In genomic region chr7:30204380-30204779, GRCm38 (mm10) we compare ENCODE assay signal across 16 mouse cellular contexts. TPM values are rescaled to one million over a fixed set of nuclear protein-coding genes. Genes with fewer than 3 reads are reported as not detected.
DNase-seq lines count a peak whose midpoint lies in the region; ATAC-seq and TF ChIP-seq lines count a peak whose summit lies in the region.
"Had no signal": no experiment of that assay in that cellular context is flagged by ENCODE, and none has a peak within 500 bp of the region (broad histone marks: within the 10 kb centered on the region; RNA-seq: fewer than 3 reads in every experiment).

No protein-coding gene starts in this region.

- TF ChIP-seq POLR2A in spleen, adult 2 months (IDR thresholded peaks at IDR 0.05; ENCODE audit: low read depth, low read length), result no peak

- no peaks in the 10 kb centered on the region for H3K36me3 ChIP-seq in heart, embryonic 13.5 days
- no peaks in the 10 kb centered on the region for H3K36me3 ChIP-seq in spleen, adult 2 months (ENCODE audit: control insufficient read depth, insufficient read depth, low read length)
- H3K36me3 ChIP-seq in intestine, embryonic 16.5 days (ENCODE audit: control insufficient read depth, insufficient read depth, low read length), result no peaks in the 10 kb centered on the region
- H3K36me3 ChIP-seq: embryonic facial prominence, embryonic 13.5 days; forebrain, embryonic 15.5 days; limb, embryonic 13.5 days had no signal

- no peaks in the 10 kb centered on the region for H3K9me3 ChIP-seq in heart, embryonic 13.5 days
- H3K9me3 ChIP-seq in intestine, embryonic 16.5 days (ENCODE audit: control insufficient read depth, low read length), result no peaks in the 10 kb centered on the region
- H3K9me3 ChIP-seq: embryonic facial prominence, embryonic 13.5 days; forebrain, embryonic 15.5 days; limb, embryonic 13.5 days had no signal

- DNase-seq in heart, postnatal 14 days, result no peak
- no peak for DNase-seq in spleen, adult 2 months (ENCODE audit: low read depth in 1 of 2, low spot score in 2 of 2)
- no peak for DNase-seq in spleen, adult 12 weeks (ENCODE audit: low spot score)
- DNase-seq in testis, postnatal 14 days (ENCODE audit: low spot score), result peak; percentile 81
- DNase-seq in lung, postnatal 36 days, result no peak
- DNase-seq: cerebellum, adult 9-10 months had no signal

- no peak overlapping the region for H3K27ac ChIP-seq in heart, embryonic 13.5 days (replicated peaks)
- no peak overlapping the region for H3K27ac ChIP-seq in spleen, adult 2 months (ENCODE audit: insufficient read depth, low read length)
- 0 out of 2 replicates have a peak overlapping the region, but pooled peaks have one; percentile 20 for H3K27ac ChIP-seq in intestine, embryonic 16.5 days (ENCODE audit: low read length)
- H3K27ac ChIP-seq: embryonic facial prominence, embryonic 13.5 days; forebrain, embryonic 15.5 days; limb, embryonic 13.5 days; macrophage had no signal

- no peak for ATAC-seq in heart, embryonic 13.5 days (ENCODE audit: extremely low read depth, insufficient number of reproducible peaks, low FRiP score, low TSS enrichment)
- peak; percentile 85 for ATAC-seq in intestine, embryonic 16.5 days
- ATAC-seq: forebrain, embryonic 15.5 days had no signal

- no peaks in the 10 kb centered on the region for H3K27me3 ChIP-seq in heart, embryonic 13.5 days (replicated peaks)
- H3K27me3 ChIP-seq in spleen, adult 2 months (ENCODE audit: control insufficient read depth, insufficient read depth, low read length), result no peaks in the 10 kb centered on the region
- H3K27me3 ChIP-seq in intestine, embryonic 16.5 days (replicated peaks; ENCODE audit: control insufficient read depth, insufficient read depth, low read length), result no peaks in the 10 kb centered on the region
- H3K27me3 ChIP-seq: embryonic facial prominence, embryonic 13.5 days; forebrain, embryonic 15.5 days; limb, embryonic 13.5 days had no signal

- H3K9ac ChIP-seq in heart, embryonic 13.5 days, result peak overlapping the region; percentile 54
- H3K9ac ChIP-seq in intestine, embryonic 16.5 days (ENCODE audit: low read depth, low read length), result peak overlapping the region; percentile 30; the same call in 1 of the 2 replicates
- H3K9ac ChIP-seq: embryonic facial prominence, embryonic 13.5 days; forebrain, embryonic 15.5 days; limb, embryonic 13.5 days had no signal

- intact Hi-C loops in heart, postnatal 14 days (cut with DNase I), result loop anchor here (1.0 kb wide), 1 partner anchor 23 kb away; no protein-coding TSS in a partner anchor

- peak overlapping the region; percentile 43 for H3K4me2 ChIP-seq in heart, embryonic 13.5 days
- peak overlapping the region; percentile 41 for H3K4me2 ChIP-seq in intestine, embryonic 16.5 days (ENCODE audit: low read depth, low read length)
- H3K4me2 ChIP-seq: embryonic facial prominence, embryonic 13.5 days; forebrain, embryonic 15.5 days; limb, embryonic 13.5 days had no signal

- WGBS in heart, embryonic 13.5 days, result 13% methylated on average over 8 of the region's 8 CpGs
- WGBS in spleen, adult 2 months, result 62% methylated on average over 8 of the region's 8 CpGs
- WGBS in intestine, embryonic 16.5 days, result 37% methylated on average over 8 of the region's 8 CpGs

- no peak overlapping the region for H3K4me3 ChIP-seq in heart, embryonic 13.5 days
- H3K4me3 ChIP-seq in spleen, adult 2 months (ENCODE audit: extremely low read depth, insufficient read depth, insufficient read length), result peak overlapping the region; percentile 15; the same call in 1 of the 2 replicates
- peak overlapping the region; percentile 11; the same call in 1 of the 2 replicates for H3K4me3 ChIP-seq in intestine, embryonic 16.5 days (ENCODE audit: low read length)
- H3K4me3 ChIP-seq: embryonic facial prominence, embryonic 13.5 days; forebrain, embryonic 15.5 days; limb, embryonic 13.5 days had no signal

- no peak for TF ChIP-seq CTCF in spleen, adult 2 months (IDR thresholded peaks at IDR 0.05; ENCODE audit: extremely low read depth, insufficient read depth, insufficient read length, insufficient replicate concordance)

- peaks cover 13% of the 10 kb centered on the region; the same call in 1 of the 2 replicates for H3K4me1 ChIP-seq in heart, embryonic 13.5 days
- H3K4me1 ChIP-seq in spleen, adult 2 months (ENCODE audit: control insufficient read depth, insufficient read depth, insufficient read length), result no peaks in the 10 kb centered on the region
- no peaks in the 10 kb centered on the region for H3K4me1 ChIP-seq in intestine, embryonic 16.5 days (ENCODE audit: control insufficient read depth, insufficient read depth, low read length)
- H3K4me1 ChIP-seq: embryonic facial prominence, embryonic 13.5 days; forebrain, embryonic 15.5 days had no signal

RNA-seq across cellular contexts. Expression of gene Capns1, which starts 5.8 kb away (rescaled TPM):
- polyA plus RNA-seq in heart, embryonic 13.5 days (2015; fragmentation: Nextera tagmentation; extraction: Ambion mirVana), result 76.8 and 81.8 TPM in 2 replicates
- 100 to 1,000 TPM; 285 to 301 TPM for total RNA-seq in heart, postnatal 14 days (2021)
- polyA plus RNA-seq in spleen, adult 2 months (2012; rRNA removed), result 414 and 469 TPM in 2 replicates
- polyA plus RNA-seq in intestine, embryonic 16.5 days (2015; fragmentation: Nextera tagmentation; extraction: Ambion mirVana), result 80.2 and 86.9 TPM in 2 replicates

RNA-seq across cellular contexts. Expression of gene Cox7a1, which starts 20.4 kb away (rescaled TPM):
- 330 and 354 TPM in 2 replicates for polyA plus RNA-seq in heart, embryonic 13.5 days (2015; fragmentation: Nextera tagmentation; extraction: Ambion mirVana)
- 1,000 to 10,000 TPM; 1,873 to 1,882 TPM for total RNA-seq in heart, postnatal 14 days (2021)
- polyA plus RNA-seq in spleen, adult 2 months (2012; rRNA removed), result 0.43 and 0.52 TPM in 2 replicates
- polyA plus RNA-seq in intestine, embryonic 16.5 days (2015; fragmentation: Nextera tagmentation; extraction: Ambion mirVana), result 41.5 and 50.1 TPM in 2 replicates
- total RNA-seq: granulocyte monocyte progenitor cell, adult 5-6 weeks had no signal

RNA-seq across cellular contexts. Expression of gene Polr2i, which starts 27.4 kb away (rescaled TPM):
- polyA plus RNA-seq in heart, embryonic 13.5 days (2015; fragmentation: Nextera tagmentation; extraction: Ambion mirVana), result 113 and 123 TPM in 2 replicates
- 10 to 100 TPM; 52.8 to 55.5 TPM for total RNA-seq in heart, postnatal 14 days (2021)
- polyA plus RNA-seq in spleen, adult 2 months (2012; rRNA removed), result 51.5 and 60.8 TPM in 2 replicates
- polyA plus RNA-seq in intestine, embryonic 16.5 days (2015; fragmentation: Nextera tagmentation; extraction: Ambion mirVana), result 99.2 and 103 TPM in 2 replicates

RNA-seq across cellular contexts. Expression of gene Tbcb, which starts 27.7 kb away (rescaled TPM):
- polyA plus RNA-seq in heart, embryonic 13.5 days (2015; fragmentation: Nextera tagmentation; extraction: Ambion mirVana), result 145 and 170 TPM in 2 replicates
- 10 to 100 TPM; 47.4 to 60.8 TPM for total RNA-seq in heart, postnatal 14 days (2021)
- 21.5 and 24.6 TPM in 2 replicates for polyA plus RNA-seq in spleen, adult 2 months (2012; rRNA removed)
- 139 and 142 TPM in 2 replicates for polyA plus RNA-seq in intestine, embryonic 16.5 days (2015; fragmentation: Nextera tagmentation; extraction: Ambion mirVana)

RNA-seq across cellular contexts. Expression of gene Ovol3, which starts 31.1 kb away (rescaled TPM):
- polyA plus RNA-seq in heart, embryonic 13.5 days (2015; fragmentation: Nextera tagmentation; extraction: Ambion mirVana), result not detected in 2 replicates
- not detected for total RNA-seq in heart, postnatal 14 days (2021)
- polyA plus RNA-seq in spleen, adult 2 months (2012; rRNA removed), result 0.13 TPM in 1 of 2 replicates, not detected in the other
- not detected in 2 replicates for polyA plus RNA-seq in intestine, embryonic 16.5 days (2015; fragmentation: Nextera tagmentation; extraction: Ambion mirVana)
- total RNA-seq: ES-E14; granulocyte monocyte progenitor cell, adult 5-6 weeks; layer of hippocampus, postnatal 14 days had no signal
- polyA plus RNA-seq: forebrain, embryonic 15.5 days; kidney, embryonic 14.5 days; macrophage had no signal

Comparison
In these comparisons a context has a peak if more than half of its experiments do, and no peak if none do; other contexts are left out.
1. RNA of gene Cox7a1, which starts 20.4 kb away (polyA plus RNA-seq): 330 to 354 TPM in heart, embryonic 13.5 days and 41.5 to 50.1 TPM in intestine, embryonic 16.5 days; 0.43 to 0.52 TPM in spleen, adult 2 months; every median in the first group is over 10 times any median in the second.